Comparison of ENCODE assay signal across 8 mouse cellular contexts in genomic region chr19:29803946-29804345, GRCm38 (mm10). TPM values are rescaled to one million over a fixed set of nuclear protein-coding genes. Genes with fewer than 3 reads are reported as not detected.
DNase-seq lines count a peak whose midpoint lies in the region; ATAC-seq lines count a peak whose summit lies in the region.
"Had no signal": no experiment of that assay in that cellular context is flagged by ENCODE, and none has a peak within 500 bp of the region (broad histone marks: within the 10 kb centered on the region; RNA-seq: fewer than 3 reads in every experiment).

No protein-coding gene starts in this region.

- 31% methylated on average over 3 of the region's 3 CpGs for WGBS in lung, embryonic 15.5 days
- WGBS in forebrain, embryonic 12.5 days: 59% methylated on average over 3 of the region's 3 CpGs
- WGBS in limb, embryonic 12.5 days: 47% methylated on average over 3 of the region's 3 CpGs
- WGBS in stomach, embryonic 14.5 days: 38% methylated on average over 3 of the region's 3 CpGs

- no peak for ATAC-seq in lung, embryonic 15.5 days (ENCODE audit: borderline replicate concordance, extremely low read depth, low FRiP score, low TSS enrichment)
- no peak for ATAC-seq in forebrain, embryonic 12.5 days (ENCODE audit: low FRiP score)
- no peak for ATAC-seq in limb, embryonic 12.5 days (ENCODE audit: insufficient number of reproducible peaks, insufficient read depth, low FRiP score, low TSS enrichment, low read depth)
- ATAC-seq in stomach, embryonic 14.5 days (ENCODE audit: insufficient number of reproducible peaks, insufficient read depth, low FRiP score, low read depth): no peak

- H3K4me3 ChIP-seq in lung, embryonic 15.5 days: peak overlapping the region; percentile 26
- peak overlapping the region; percentile 24 for H3K4me3 ChIP-seq in forebrain, embryonic 12.5 days (replicated peaks)
- H3K4me3 ChIP-seq in limb, embryonic 12.5 days (replicated peaks): peak overlapping the region; percentile 28
- peak overlapping the region; percentile 93; the same call in 1 of the 2 replicates for H3K4me3 ChIP-seq in stomach, embryonic 14.5 days (ENCODE audit: low read depth, low read length)

- H3K27me3 ChIP-seq in lung, embryonic 15.5 days: no peaks in the 10 kb centered on the region
- no peaks in the 10 kb centered on the region for H3K27me3 ChIP-seq in forebrain, embryonic 12.5 days
- no peaks in the 10 kb centered on the region for H3K27me3 ChIP-seq in limb, embryonic 12.5 days
- H3K27me3 ChIP-seq in stomach, embryonic 14.5 days (ENCODE audit: control insufficient read depth, insufficient read depth, low read length): no peaks in the 10 kb centered on the region

- DNase-seq in lung, postnatal 14 days: no peak
- no peak for DNase-seq in ovary, postnatal 36 days (ENCODE audit: low spot score)
- no peak for DNase-seq in kidney, postnatal 4 days
- DNase-seq: lung, postnatal 4 days had no signal

- no peaks in the 10 kb centered on the region for H3K36me3 ChIP-seq in lung, embryonic 15.5 days
- peaks cover 3% of the 10 kb centered on the region for H3K36me3 ChIP-seq in forebrain, embryonic 12.5 days (replicated peaks)
- H3K36me3 ChIP-seq in limb, embryonic 12.5 days: peaks cover 6% of the 10 kb centered on the region; the same call in 1 of the 2 replicates
- no peaks in the 10 kb centered on the region for H3K36me3 ChIP-seq in stomach, embryonic 14.5 days (ENCODE audit: control insufficient read depth, insufficient read depth, low read length)

- H3K9me3 ChIP-seq in lung, embryonic 15.5 days: no peaks in the 10 kb centered on the region
- H3K9me3 ChIP-seq in forebrain, embryonic 12.5 days: no peaks in the 10 kb centered on the region
- H3K9me3 ChIP-seq in limb, embryonic 12.5 days: no peaks in the 10 kb centered on the region
- no peaks in the 10 kb centered on the region for H3K9me3 ChIP-seq in stomach, embryonic 14.5 days (ENCODE audit: control insufficient read depth, low read depth, low read length)

- H3K9ac ChIP-seq in lung, embryonic 15.5 days: no peak overlapping the region
- peak overlapping the region; percentile 9; the same call in 1 of the 2 replicates for H3K9ac ChIP-seq in forebrain, embryonic 12.5 days
- H3K9ac ChIP-seq in limb, embryonic 12.5 days (replicated peaks): no peak overlapping the region
- no peak overlapping the region for H3K9ac ChIP-seq in stomach, embryonic 14.5 days (replicated peaks; ENCODE audit: low read depth, low read length)

- peaks cover 12% of the 10 kb centered on the region for H3K4me1 ChIP-seq in lung, embryonic 15.5 days
- H3K4me1 ChIP-seq in forebrain, embryonic 12.5 days: peaks cover 15% of the 10 kb centered on the region
- H3K4me1 ChIP-seq in limb, embryonic 12.5 days (replicated peaks): peaks cover 7% of the 10 kb centered on the region
- H3K4me1 ChIP-seq in stomach, embryonic 14.5 days (ENCODE audit: control insufficient read depth, insufficient read depth, low read length): peaks cover 7% of the 10 kb centered on the region; the same call in 1 of the 2 replicates

- H3K4me2 ChIP-seq in lung, embryonic 15.5 days: peak overlapping the region; percentile 78
- peak overlapping the region; percentile 88 for H3K4me2 ChIP-seq in forebrain, embryonic 12.5 days
- peak overlapping the region; percentile 81 for H3K4me2 ChIP-seq in limb, embryonic 12.5 days
- H3K4me2 ChIP-seq in stomach, embryonic 14.5 days (replicated peaks; ENCODE audit: low read depth, low read length): peak overlapping the region; percentile 61

- no peak overlapping the region for H3K27ac ChIP-seq in lung, embryonic 15.5 days
- H3K27ac ChIP-seq in forebrain, embryonic 12.5 days: no peak overlapping the region
- no peak overlapping the region for H3K27ac ChIP-seq in limb, embryonic 12.5 days
- no peak overlapping the region for H3K27ac ChIP-seq in stomach, embryonic 14.5 days (ENCODE audit: low read length)

RNA-seq across cellular contexts. Expression of gene 9930021J03Rik, which starts 1.8 kb away (rescaled TPM):
- polyA plus RNA-seq in lung, embryonic 15.5 days (2015; fragmentation: Nextera tagmentation; extraction: Ambion mirVana): 4.1 TPM in 2 replicates
- polyA plus RNA-seq in forebrain, embryonic 12.5 days (2016; fragmentation: Nextera tagmentation; extraction: Ambion mirVana): 7.7 and 8.2 TPM in 2 replicates
- 6.8 and 6.9 TPM in 2 replicates for polyA plus RNA-seq in limb, embryonic 12.5 days (2016; fragmentation: Nextera tagmentation; extraction: Ambion mirVana)
- polyA plus RNA-seq in stomach, embryonic 14.5 days (2014; fragmentation: Nextera tagmentation; extraction: Ambion mirVana): 8.9 and 10.2 TPM in 2 replicates

RNA-seq across cellular contexts. Expression of gene Ranbp6, which starts 8.8 kb away (rescaled TPM):
- 14.2 and 14.4 TPM in 2 replicates for polyA plus RNA-seq in lung, embryonic 15.5 days (2015; fragmentation: Nextera tagmentation; extraction: Ambion mirVana)
- polyA plus RNA-seq in forebrain, embryonic 12.5 days (2016; fragmentation: Nextera tagmentation; extraction: Ambion mirVana): 38.2 and 40.7 TPM in 2 replicates
- 27.3 and 27.4 TPM in 2 replicates for polyA plus RNA-seq in limb, embryonic 12.5 days (2016; fragmentation: Nextera tagmentation; extraction: Ambion mirVana)
- polyA plus RNA-seq in stomach, embryonic 14.5 days (2014; fragmentation: Nextera tagmentation; extraction: Ambion mirVana): 20.2 and 21.2 TPM in 2 replicates

Comparison
In these comparisons a context has a peak if more than half of its experiments do, and no peak if none do; other contexts are left out.
1. H3K4me3 ChIP-seq: peak in every context shown above with its lines; median percentile 93 in stomach, embryonic 14.5 days; 28 in limb, embryonic 12.5 days; 26 in lung, embryonic 15.5 days; 24 in forebrain, embryonic 12.5 days.